Mouse (Mus musculus): ENCODE data around the gene Mpz. TPM values are rescaled to one million over a fixed set of nuclear protein-coding genes. Genes with fewer than 3 reads are reported as not detected.

The Mpz gene
- polyA plus RNA-seq, 1 experiment = 3.5 TPM

GRCm38 (mm10) chr1:171193093-171193840 is 42.8 kb downstream of the Mpz start:
- no peak for DNase-seq
- 12% methylated on average over 18 of the region's 18 CpGs for WGBS
- Histone ChIP-seq H3K36me3 (ENCODE audit: control insufficient read depth, insufficient read depth, low read length) (no peaks in the 10 kb centered on the region), H3K4me3 (ENCODE audit: insufficient read depth, low read depth, low read length) (peak overlapping the region; percentile 13; the same call in 1 of the 2 replicates), H3K27ac (ENCODE audit: insufficient read depth, low read depth, low read length) (no peak overlapping the region), H3K4me1 (ENCODE audit: control insufficient read depth, insufficient read depth, low read length) (peaks cover 2% of the 10 kb centered on the region; the same call in 1 of the 2 replicates), H3K27me3 (replicated peaks; ENCODE audit: control insufficient read depth, insufficient read depth, low read length) (0 out of 2 replicates have a peak, but pooled peaks cover 3% of the 10 kb centered on the region)
- TF ChIP-seq CTCF (conservative IDR thresholded peaks at IDR 0.05; ENCODE audit: insufficient read depth, insufficient read length, low read depth, low read length) (no peak), POLR2A (IDR thresholded peaks at IDR 0.05; ENCODE audit: low read depth, low read length) (no peak)

DNA sequence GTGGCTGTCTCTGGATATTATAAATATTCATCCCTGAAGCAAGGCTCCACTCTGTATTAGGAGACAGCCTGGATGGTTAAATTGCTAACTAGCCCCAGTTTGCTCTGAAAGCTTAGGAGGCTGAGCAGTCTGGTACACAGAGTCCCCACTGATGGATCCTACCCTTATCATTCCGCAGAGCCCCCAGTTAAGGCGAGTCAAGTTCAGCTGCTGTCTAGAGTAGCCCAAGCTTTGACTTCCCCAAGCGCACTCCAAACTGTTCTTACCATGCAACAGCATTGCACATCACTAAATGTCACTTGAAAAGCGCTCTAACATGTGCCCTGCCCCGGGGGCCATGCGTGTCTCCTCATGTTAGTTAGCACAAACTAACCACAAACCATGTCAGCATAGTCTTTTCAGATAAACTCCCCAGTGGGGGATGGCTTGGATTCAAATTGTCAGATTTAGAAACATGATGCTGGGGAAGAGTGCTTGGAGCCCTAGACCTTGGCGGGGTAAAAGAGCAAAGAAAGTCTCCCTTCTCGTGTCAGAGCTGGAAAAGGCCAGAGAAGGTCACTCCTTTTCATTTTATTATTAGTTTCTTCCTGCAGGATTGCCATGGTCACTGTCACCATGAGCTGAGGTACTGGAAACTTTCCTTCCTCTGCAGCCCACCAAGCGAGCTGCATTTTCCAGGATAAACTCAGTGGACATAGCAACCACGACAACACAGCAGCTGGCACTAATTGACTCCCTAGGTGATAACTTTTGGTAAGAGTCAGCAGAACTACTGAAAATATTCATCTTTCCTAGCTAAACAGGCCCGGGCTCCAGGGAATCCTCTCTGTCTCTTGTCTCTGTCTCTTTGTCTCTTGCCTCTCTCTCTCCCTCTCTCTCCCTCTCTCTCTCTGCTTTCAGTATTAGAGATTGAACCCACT is 43.7 kb downstream of the Mpz start:
- no peaks in the 10 kb centered on the region for H3K36me3 ChIP-seq (ENCODE audit: control insufficient read depth, insufficient read depth, low read length)
- no peak for TF ChIP-seq CTCF (conservative IDR thresholded peaks at IDR 0.05; ENCODE audit: insufficient read depth, insufficient read length, low read depth, low read length)
- no peak for TF ChIP-seq POLR2A (IDR thresholded peaks at IDR 0.05; ENCODE audit: low read depth, low read length)
- WGBS = 56% methylated on average over 11 of the region's 11 CpGs
- H3K27me3 ChIP-seq (replicated peaks; ENCODE audit: control insufficient read depth, insufficient read depth, low read length) = 0 out of 2 replicates have a peak, but pooled peaks cover 3% of the 10 kb centered on the region
- peaks cover 2% of the 10 kb centered on the region; the same call in 1 of the 2 replicates for H3K4me1 ChIP-seq (ENCODE audit: control insufficient read depth, insufficient read depth, low read length)
- no peak for DNase-seq
- H3K27ac ChIP-seq (ENCODE audit: insufficient read depth, low read depth, low read length) = no peak overlapping the region
- H3K4me3 ChIP-seq (ENCODE audit: insufficient read depth, low read depth, low read length) = no peak overlapping the region

GRCm38 (mm10) chr1:171195046-171195822 is 44.7 kb downstream of the Mpz start:
- H3K4me3 ChIP-seq (ENCODE audit: insufficient read depth, low read depth, low read length) = peak overlapping the region; percentile 51; the same call in 1 of the 2 replicates
- 0 out of 2 replicates have a peak, but pooled peaks cover 3% of the 10 kb centered on the region for H3K27me3 ChIP-seq (replicated peaks; ENCODE audit: control insufficient read depth, insufficient read depth, low read length)
- WGBS = 23% methylated on average over 20 of the region's 20 CpGs
- no peaks in the 10 kb centered on the region for H3K4me1 ChIP-seq (ENCODE audit: control insufficient read depth, insufficient read depth, low read length)
- TF ChIP-seq CTCF (conservative IDR thresholded peaks at IDR 0.05; ENCODE audit: insufficient read depth, insufficient read length, low read depth, low read length) (no peak), POLR2A (IDR thresholded peaks at IDR 0.05; ENCODE audit: low read depth, low read length) (no peak)
- no peaks in the 10 kb centered on the region for H3K36me3 ChIP-seq (ENCODE audit: control insufficient read depth, insufficient read depth, low read length)
- no peak for DNase-seq
- no peak overlapping the region for H3K27ac ChIP-seq (ENCODE audit: insufficient read depth, low read depth, low read length)

GRCm38 (mm10) chr1:171195887-171196397 is 45.4 kb downstream of the Mpz start, which contains the start of gene Pcp4l1:
Pcp4l1 (minus strand) TSS chr1:171196268.
- Histone ChIP-seq H3K36me3 (ENCODE audit: control insufficient read depth, insufficient read depth, low read length) (no peaks in the 10 kb centered on the region), H3K4me1 (ENCODE audit: control insufficient read depth, insufficient read depth, low read length) (no peaks in the 10 kb centered on the region), H3K27me3 (replicated peaks; ENCODE audit: control insufficient read depth, insufficient read depth, low read length) (0 out of 2 replicates have a peak, but pooled peaks cover 3% of the 10 kb centered on the region), H3K27ac (ENCODE audit: insufficient read depth, low read depth, low read length) (no peak within 1 kb of the TSS), H3K4me3 (ENCODE audit: insufficient read depth, low read depth, low read length) (peak within 1 kb of the TSS; percentile 51)
- DNase-seq = peak; percentile 62
- TF ChIP-seq POLR2A (IDR thresholded peaks at IDR 0.05; ENCODE audit: low read depth, low read length) (no peak), CTCF (conservative IDR thresholded peaks at IDR 0.05; ENCODE audit: insufficient read depth, insufficient read length, low read depth, low read length) (no peak)
- WGBS = 1% methylated on average over 33 of the region's 33 CpGs

- DNase-seq = no peak
These were observed 49.0 kb downstream of the Mpz start for GRCm38 (mm10) chr1:171199532-171199931.

GRCm38 (mm10) chr1:171200769-171201168 is 50.3 kb downstream of the Mpz start:
- WGBS = 95% methylated on average over 1 of the region's 1 CpGs
- Histone ChIP-seq H3K4me1 (ENCODE audit: control insufficient read depth, insufficient read depth, low read length) (no peaks in the 10 kb centered on the region), H3K4me3 (ENCODE audit: insufficient read depth, low read depth, low read length) (no peak overlapping the region), H3K27me3 (replicated peaks; ENCODE audit: control insufficient read depth, insufficient read depth, low read length) (0 out of 2 replicates have a peak, but pooled peaks cover 2% of the 10 kb centered on the region), H3K36me3 (ENCODE audit: control insufficient read depth, insufficient read depth, low read length) (no peaks in the 10 kb centered on the region), H3K27ac (ENCODE audit: insufficient read depth, low read depth, low read length) (no peak overlapping the region)
- TF ChIP-seq CTCF (conservative IDR thresholded peaks at IDR 0.05; ENCODE audit: insufficient read depth, insufficient read length, low read depth, low read length) (no peak), POLR2A (IDR thresholded peaks at IDR 0.05; ENCODE audit: low read depth, low read length) (no peak)
- no peak for DNase-seq

More at GRCm38 (mm10) chr1:171199532-171199931, 49.0 kb downstream of the Mpz start:
- Histone ChIP-seq H3K4me1 (ENCODE audit: control insufficient read depth, insufficient read depth, low read length) (no peaks in the 10 kb centered on the region), H3K27me3 (replicated peaks; ENCODE audit: control insufficient read depth, insufficient read depth, low read length) (0 out of 2 replicates have a peak, but pooled peaks cover 3% of the 10 kb centered on the region), H3K27ac (ENCODE audit: insufficient read depth, low read depth, low read length) (no peak overlapping the region), H3K36me3 (ENCODE audit: control insufficient read depth, insufficient read depth, low read length) (no peaks in the 10 kb centered on the region), H3K4me3 (ENCODE audit: insufficient read depth, low read depth, low read length) (no peak overlapping the region)
- TF ChIP-seq CTCF (conservative IDR thresholded peaks at IDR 0.05; ENCODE audit: insufficient read depth, insufficient read length, low read depth, low read length) (no peak), POLR2A (IDR thresholded peaks at IDR 0.05; ENCODE audit: low read depth, low read length) (no peak)
- WGBS = 74% methylated on average over 1 of the region's 1 CpGs

Measured in kidney, adult 2 months (tissue).